Mouse (Mus musculus) ovary, postnatal 14 days (tissue): ENCODE measurements around the gene Dusp16.

Experiments used
- DNase-seq: peaks from one replicate; pipeline ENCODE4 v3.0.0; 2022; ENCODE audit warnings: low spot score

Dusp16 gene

DNA sequence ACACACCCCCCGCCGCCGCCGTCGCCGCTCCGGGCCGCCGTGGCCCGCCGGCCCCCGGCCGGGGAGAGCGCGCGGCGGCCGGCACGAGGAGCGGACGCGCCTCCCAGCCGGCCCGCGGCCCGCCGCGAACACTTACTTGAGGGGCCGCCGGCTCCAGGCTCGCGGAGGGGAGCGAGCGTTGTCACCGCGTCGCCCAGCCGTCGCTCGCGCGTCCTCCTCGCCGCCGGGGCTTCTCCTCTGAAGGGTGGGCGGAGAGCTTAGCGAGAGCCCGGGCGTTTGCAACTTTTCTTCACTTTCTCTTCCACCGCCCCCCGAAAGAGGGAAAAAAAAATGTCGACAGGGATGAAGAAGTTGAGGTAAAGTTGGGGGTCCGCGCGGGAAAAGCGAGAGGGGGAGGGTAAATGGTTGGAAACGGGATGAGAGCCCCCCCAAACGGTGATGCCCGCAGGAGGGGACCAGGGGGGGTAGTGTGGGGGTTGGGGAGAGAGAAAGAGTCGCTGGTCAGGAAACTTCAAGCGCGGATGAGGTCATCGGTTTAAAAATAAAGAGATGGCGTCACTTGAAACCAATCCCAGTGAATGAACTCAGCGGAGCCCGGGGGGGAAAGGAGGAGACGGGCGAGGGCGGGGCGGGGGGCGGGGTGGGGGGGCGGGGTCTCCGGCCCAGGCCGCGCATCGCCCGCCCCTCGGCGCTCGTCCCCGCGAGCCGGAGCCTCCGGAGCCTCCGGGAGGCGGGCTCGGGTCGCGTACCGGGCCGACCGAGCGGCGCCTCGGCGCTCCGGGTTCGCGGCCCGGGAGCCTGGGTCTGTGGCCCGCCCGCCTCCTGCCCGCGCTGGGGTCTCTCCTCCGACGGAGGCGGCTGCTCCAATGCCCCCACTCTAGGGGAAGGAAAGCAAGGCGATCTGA is at the start of gene Dusp16:
Gene Dusp16, minus strand, starts transcription at position 485 of the 905 bp plus-strand sequence.
- peak; percentile 80 for DNase-seq

DNA sequence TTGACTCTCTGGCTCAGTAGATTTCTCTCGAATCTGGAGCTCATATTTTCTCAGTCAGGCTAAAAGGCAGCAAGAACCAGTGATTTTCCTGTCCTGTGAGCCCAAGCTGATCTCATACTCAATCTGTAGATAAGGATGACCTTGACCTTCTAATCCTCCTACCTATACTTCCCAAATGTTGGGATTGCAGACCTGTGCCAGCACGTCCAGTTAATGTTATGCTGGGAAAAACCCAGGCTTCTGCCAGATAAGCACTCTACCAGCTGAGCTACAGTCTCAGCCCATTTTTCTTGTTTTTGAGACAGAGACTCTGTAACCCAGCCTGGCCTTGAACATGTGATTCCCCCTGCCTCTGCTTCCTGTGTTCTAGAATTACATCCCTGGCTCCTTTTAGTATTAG is 47.9 kb upstream of the Dusp16 start:
- DNase-seq: no peak

DNA sequence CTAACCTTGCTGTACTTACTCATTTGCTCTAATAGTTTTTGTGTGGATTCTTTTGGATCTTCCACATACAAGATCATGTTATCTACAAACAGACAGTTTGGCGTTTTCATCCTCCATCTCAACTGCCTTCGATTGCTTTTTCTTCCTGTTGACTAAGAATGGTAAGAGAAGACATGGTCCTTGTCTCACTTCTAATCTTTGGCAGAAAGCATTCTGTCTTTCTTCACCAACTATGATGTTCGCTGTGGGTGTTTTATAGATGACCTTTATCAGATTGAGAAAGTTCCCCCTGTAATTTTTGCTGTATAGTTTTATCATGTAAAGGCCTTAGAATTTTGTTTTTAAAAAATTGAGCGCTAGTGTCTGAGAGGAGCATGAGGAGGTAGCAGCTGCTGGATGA is 45.7 kb upstream of the Dusp16 start:
- DNase-seq: no peak

DNA sequence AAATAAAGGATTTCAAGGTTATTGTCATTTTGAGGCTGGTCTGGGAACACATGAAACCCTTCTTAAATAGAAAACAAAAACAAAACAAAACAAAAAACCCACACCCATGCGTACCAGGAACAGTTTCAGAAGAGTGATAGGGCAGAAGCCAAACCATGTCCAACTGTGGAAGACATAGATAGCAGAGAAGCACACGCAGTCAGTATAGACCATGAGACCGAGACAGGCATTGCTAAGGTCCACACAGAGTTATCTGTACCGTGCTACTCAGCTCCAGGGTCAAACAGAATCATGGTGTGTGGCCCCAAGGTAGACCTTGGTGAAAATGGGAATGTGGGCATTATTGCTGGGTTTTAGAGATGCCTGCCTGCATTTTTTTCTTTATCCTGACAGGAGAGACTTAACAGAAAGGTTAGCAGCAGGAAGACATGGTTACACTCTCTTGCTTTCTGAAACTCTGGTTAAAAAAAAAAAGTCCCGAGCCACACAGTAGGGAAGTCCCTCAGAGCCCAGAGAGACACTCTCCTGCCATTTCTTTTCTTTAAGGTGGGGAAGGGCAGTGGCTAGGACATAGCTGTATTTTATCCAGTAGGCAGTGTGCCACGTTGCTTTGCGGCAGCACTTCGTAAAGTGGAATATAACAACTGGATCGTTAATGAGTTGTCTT is 42.3 kb upstream of the Dusp16 start:
- DNase-seq: no peak

DNA sequence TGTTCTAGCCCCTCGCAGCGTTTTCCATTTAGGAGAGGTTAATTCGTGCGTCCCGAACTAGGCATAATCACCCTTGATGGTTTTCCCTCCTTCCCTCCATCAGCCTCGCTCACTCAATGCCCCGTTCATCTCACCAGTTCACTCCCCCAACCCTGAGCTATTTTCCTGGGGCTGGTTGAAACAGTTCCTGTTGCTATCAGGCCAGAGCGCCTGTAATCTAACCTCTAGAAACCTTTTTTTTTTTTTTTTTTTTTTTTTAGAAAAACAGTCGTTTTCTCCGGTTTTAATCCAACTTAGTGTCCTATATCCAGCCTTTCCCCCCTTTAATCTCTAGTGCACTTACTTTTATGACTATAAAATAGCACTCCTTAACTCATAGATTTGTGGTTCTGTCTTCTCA is 38.4 kb upstream of the Dusp16 start:
- DNase-seq: no peak

DNA sequence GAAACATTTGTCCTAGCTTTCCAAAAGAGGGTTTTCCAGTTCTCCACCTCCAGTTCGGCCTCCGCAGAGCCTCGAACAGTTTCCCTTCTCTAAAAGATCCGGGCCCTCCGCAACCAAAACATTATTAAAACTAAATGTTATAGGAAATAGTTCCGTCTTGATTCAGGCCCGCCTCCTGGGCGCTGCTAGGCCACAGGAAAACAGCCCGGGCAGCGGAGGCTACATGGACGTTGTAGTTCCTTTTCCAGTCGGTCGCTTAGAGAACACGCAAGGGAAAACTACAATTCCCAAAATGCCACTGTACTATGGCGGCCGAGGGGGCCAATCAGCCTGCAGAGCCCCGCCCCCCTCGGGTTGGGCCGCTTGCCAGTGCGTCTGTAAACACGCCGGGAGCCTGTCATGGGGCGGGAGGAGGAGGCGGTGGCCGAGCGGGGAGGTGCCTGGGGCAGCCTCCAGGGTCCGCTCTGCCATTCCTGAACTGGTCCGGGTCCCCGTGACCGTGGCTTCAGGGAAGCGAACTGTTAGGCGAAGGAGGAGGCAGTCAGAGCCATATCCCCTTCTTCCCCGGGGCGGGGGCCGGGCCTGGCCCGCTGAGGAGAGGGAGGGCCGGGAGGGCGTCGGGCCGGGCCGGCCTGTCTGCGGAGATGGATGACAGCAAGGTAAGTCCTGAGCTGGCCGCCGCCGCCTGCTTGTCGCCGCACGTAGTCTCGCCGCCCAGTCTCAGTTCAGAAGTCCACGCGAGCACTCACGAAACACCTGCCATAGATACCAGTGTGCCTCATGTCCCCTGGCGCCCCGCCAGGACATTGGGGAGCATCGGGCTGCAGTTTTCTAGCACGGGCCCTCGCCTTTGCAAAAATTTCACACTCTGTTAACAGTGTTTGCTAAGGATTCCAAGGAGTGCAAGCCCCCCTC is 37.6 kb upstream of the Dusp16 start, which contains the start of gene Crebl2:
Gene Crebl2, plus strand, starts transcription at position 369 of the 915 bp plus-strand sequence.
- DNase-seq: peak; percentile 99

DNA sequence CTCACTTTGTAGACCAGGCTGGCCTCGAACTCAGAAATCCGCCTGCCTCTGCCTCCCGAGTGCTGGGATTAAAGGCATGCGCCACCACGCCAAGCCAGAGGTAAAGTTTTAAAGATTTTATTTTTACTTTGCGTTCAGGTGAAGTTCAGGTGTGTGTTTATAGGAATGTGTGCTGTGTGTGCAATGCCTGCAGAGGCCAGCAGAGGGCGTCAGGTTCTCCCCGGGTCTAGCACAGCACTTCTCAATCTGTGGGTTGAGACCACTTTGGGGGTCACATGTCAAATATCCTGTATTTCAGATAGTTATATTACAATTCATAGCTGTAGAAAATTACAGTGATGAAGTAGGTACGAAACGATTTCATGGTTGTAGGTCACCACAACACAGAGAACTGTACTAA is 30.4 kb upstream of the Dusp16 start:
- no peak for DNase-seq

DNA sequence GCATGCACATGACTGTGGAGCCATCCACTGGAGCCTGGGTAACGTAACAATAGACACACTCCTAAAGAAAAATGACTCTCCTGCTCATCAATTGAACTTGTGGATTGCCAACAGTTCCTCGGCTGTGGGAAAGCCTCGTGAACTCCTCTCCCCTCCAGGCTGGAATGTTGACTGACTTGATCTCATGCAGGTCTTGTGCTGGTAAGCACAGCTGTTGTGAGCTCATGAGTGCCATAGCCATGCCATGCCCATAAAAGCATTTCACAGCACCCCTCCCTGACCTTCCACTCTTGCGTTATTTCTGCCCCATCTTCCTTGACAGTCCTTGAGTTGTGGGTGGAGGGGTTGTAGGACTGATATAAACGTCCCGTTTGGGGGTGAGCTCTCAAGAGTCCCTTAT is 28.0 kb upstream of the Dusp16 start:
- DNase-seq: no peak

DNA sequence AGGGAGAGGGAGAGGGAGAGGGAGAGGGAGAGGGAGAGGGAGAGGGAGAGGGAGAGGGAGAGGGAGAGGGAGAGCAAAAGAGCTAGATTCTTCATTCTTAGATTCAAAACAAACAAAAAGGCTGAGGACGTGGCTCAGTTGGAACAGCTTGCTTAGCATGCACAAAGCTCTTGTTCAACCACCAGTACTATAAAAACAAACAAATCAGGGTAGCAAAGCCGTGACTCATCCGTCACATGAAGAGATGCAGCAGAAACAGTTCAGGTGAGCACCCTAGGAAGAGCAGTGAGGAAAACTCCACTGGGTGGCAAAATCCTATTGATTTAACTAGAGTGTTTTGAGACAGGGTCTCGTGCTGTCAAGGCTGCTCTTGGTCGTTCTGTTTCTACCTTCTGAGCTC is 27.3 kb upstream of the Dusp16 start:
- DNase-seq: no peak

DNA sequence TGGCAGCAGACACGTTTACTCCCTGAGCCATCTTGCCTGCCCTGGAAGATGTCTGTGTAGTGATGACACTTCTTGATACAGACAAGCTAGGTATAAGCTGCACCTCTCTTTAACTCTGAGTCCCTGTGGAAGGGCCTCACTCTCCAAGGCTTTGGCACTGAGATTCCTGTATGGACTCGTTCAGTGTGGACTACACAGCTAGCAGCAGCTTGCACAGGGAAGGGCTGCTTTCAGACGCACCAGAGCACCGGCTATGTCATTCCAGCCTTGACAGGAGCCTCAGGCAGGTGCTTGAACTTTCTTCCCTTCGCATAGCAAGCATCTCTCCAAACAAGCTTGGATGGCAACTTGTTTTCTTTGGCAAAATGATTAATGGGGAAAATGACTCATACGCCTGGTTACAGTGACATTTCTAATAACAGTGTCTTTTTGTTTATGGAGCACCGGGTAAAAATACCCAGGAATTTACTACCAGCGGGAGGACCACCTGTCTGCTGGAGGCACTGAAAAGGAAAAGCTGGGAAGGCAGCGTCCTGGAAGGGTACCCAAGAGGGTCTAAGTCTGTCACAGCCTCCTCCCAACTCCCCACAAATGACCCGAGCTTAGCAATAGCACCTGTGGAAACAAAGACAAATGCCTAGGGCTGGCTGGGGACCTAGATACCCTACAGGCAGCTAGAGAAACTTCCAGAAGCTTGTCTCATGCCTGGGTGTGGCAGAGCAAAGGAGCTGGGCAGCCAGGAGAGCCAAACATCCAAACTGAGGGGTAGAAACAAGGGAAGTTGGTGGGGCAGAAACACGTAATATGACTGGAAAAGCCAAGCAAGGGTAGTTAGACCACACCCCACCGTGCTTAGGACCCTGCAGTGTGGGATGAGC is 24.9 kb upstream of the Dusp16 start:
- no peak for DNase-seq

DNA sequence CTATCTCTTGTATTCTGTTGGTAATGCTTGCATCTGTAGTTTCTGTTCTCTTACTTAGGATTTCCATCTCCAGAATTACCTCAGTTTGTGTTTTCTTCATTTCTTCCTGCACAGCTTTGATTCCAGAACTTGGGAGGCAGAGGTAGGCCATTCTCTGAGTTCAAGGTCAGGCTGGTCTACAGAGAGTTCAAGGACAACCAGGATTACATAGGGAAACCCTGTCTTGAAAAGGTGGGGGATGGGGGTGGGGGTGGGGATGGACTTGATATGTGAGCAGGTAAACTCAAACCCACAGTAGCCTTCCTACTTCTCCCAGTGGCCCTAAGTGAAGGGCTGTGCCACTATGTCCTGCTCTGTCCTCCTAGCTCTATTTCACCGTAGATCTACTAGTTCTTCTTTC is 20.6 kb upstream of the Dusp16 start:
- no peak for DNase-seq

DNA sequence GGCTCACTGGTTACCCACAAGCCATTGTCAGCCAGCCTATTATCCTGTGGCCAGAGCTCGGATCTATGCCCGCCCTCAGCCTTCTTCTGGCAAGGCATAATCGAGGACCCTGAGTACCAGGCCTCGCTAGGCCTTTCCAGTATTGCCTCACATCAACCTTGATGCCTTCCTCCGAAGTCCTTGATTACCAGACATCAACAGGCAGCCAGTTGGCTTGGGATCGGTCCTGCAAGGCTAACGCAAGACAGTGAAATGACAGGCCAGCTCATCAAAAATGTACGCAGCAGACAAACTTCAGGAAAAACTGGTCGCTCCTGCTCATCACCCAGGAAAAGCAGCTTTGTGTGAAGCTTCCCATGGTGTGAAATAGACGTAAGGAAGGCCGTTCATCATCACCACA is 15.4 kb upstream of the Dusp16 start:
- DNase-seq: no peak

DNA sequence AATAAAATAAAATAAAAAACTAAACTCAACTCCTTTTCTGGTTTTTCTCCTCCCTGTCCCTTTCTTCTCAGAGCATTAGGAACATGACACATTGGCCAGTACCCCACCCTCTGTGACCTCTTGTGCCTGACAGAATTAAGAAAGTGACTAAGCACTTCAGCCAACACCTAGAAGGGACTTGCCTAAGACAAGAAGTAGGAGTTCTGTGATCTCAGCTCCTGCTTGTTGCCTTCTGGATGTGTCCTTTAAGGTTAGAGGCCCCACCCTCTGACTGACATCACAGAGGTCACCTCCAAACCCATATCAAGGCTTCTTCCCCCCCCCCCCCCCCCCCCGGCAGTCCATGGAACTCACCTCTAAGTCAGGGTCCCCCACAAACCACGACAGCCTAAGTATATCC is 14.7 kb upstream of the Dusp16 start:
- DNase-seq: no peak

DNA sequence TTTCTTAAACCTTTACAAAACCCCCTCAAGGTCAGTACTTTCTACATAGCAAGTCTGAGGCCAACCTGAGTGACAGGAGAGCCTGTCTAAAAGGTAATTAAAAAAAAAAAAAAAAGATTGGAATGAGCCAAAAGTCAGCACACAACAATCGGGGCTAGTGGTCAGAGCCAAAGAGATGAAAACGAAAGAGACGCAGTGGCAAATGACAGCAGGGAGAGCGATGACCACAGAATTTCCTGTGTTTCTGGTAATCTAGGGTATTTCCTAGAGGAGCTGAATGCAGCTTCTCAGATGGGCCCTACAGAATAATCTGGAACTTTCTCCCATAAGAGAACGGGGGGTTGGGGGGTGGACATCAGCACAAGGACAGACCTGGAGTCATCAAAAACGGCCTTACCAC is 13.7 kb upstream of the Dusp16 start:
- DNase-seq: no peak

DNA sequence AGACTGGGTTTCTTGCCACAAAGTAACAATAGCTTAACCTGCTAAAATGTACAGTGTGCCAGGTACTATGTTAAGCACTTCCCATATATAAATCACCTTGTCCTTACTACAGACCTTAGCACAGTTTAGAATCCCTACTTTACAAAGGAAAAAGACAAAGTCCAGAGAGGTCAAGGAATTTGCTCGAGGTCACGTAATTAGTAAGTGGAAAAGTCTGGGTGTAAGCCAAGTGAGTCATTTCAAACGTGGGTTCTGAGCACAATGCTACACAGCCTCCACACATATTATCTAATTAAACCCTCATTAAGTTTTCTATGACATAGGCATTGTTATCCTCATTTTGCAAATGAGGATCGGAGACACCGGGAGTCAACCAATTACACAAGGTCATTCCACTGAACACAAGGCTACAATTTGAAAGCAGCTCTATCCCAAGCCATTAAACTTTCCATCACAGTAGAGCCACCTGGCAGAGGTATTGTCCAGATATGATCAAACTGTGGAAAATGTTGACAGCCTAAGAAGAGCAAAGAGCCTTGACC is 12.4 kb upstream of the Dusp16 start:
- DNase-seq: no peak

DNA sequence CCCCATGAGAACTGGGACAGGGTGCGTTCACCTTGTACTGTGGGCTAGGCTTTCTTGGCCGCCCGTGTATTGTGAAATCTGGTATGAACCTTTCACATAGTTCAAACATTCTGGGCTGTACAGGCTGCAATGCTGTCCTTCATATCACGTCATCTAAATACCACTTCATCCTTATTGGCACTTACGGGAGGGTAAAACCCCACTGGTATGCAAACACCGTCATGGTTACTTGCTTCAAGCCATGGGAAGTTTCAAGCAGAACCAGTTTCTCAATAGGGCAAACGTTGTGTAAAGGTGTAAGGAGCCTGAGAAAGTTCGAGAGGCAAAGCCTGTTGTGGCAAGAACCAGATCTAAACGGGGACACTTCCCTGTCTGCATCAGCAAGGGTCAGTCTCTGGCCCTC is 10.2 kb upstream of the Dusp16 start:
- no peak for DNase-seq

DNA sequence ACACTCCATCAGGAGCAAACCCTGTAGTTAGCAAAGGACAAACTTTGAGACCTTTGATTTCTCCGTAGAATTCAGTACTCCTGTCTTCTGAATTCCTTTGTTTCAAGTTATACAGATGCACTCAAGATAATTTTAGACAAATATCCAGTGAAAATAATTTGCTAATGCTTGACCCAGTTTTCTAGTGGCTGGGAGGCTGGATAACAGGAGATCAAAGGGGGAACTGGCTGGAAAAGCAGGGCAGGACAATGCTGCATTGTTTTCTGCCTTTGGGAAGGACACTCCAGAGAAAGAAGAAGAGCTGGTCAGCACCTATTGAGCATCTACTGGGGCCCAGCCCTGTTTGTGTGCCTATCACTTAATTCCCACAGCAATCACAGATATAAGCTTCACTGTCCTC is 9.1 kb upstream of the Dusp16 start:
- no peak for DNase-seq

DNA sequence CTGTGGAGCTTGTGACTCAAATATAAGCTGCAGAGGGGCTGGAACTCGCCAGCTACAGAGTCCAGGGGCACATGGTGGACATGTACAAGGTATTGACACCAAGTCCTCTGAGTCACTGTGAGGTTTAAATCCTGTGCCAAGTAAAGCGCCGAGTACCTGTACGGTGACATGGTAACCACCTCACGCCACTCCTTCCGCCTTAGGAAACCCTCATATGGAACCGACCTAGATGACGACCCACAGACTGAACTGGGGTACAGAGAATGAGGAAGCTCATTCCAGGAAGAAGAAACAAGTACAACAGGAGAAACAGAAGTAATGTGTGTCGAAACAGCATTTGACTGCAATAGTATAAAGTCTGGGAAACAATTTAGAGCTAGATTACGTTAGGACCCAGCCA is 3.9 kb upstream of the Dusp16 start:
- no peak for DNase-seq

DNA sequence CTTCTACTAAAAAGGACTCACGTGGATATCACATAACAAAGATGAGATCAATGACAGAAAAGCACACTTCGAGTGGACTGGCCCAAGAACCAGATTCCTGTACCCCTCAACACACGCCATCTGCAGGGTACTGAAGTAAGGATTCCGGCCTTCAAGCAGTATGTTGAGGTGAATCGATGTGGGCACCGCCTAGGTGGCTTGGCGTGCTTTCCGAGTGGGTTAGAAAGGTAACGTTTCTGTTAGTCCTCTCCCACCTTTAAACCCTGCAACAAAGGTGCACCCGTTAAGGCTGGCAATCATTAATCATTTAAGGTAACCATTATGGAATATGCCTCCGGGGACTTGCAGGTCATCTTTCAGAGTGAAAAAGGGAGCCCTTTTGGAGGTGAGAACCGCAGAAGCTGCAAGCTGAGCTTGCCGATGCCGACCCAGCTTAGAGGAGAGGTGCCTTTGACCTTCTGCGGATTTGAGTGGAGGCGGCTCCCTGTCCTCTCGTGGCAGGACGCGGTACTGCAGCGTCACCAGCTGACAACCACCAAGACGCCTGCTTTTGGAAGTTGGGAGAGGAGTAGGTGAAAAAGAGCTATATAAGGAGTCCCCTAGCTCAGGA is 1.6 kb upstream of the Dusp16 start:
- DNase-seq: peak; percentile 78

DNA sequence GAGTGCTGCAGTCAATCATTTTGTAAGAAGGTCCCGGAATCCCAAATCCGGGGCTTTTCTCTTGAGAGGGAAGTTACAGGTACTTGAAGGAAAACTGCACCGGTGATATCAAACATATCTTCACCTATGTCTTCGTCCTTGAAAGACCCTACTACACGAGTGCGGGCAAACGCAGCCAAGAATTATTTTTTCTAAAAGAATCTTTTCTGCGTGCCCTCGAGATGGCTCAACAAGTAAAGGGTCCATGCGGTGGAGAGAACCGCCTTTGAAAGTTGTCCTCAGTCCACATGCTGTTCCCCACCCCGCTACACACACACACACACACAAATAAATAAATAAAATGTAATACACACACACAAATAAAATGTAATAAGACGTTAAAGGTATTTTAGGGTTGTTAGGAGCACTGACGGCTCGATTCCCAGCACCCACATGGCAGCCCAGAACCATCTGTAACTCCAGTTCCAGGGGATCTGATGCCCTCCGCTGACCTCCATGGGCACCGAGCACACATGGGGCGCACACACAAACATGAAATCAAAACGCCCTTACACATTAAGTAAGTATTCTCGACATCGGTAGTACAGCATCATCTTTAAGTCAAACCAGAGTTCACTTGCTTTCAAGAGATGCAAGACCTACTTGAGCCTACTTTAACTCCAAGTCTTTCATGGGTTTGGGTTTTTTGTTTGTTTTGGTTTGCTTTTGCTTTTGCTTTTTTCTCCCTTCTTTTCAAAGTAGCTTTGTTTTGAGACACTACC is 801 bp upstream of the Dusp16 start:
- no peak for DNase-seq
